Mouse (Mus musculus) brain, embryonic 18.5 days (tissue): ENCODE measurements around the gene Prkcz.
"Not testable (repeated sequence)": the region's sequence is repeated elsewhere in the genome, so short reads cannot be mapped to it uniquely, and the experiment has no call there.

Experiments
- DNase-seq: peaks from one replicate; pipeline ENCODE4 v3.0.0-alpha.2; 2012; ENCODE audit warnings: low read depth, low spot score

The Prkcz gene

DNA sequence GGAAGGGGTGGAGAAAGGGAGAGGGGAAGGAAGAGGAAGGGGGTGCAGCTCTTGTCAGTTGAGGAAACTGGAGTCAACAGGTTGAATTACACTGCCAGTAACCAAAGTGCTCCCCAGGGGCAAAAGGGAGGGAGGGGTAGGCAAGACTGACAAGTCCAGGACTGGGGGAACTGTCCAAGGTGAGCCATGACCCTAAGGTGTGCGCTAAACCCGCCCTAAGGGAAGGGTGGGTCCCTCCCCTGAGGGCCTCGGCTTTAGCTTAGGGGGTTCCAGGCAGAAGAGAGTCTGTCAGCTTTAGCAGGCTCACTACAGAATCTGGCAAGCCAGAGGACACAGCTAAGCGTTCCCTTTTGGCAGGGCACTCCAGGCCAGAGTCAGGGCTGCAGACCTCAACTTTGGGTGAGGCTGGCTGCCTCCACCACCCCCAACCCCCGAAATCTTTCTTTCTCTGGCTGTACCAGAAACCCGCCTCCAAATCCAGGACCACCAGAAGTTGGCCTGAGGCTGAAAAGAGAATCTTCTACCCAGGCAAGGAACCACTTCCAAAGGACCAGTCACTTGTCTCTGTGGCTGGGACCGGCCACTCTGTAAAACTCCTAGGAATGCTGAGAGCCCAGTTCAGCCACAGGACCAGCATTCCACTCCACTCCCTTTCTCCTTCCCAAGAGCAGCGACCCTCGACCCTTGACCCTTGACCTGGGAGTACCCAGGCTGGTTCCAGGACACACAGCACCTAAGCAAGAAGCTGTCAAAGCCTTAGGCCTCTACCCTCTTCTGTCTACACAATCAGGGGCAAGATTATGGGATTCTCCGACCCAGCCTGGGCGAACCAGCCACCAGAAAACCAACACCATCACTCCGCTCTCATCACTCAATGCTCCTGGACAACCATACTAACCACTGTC lies 1.3 kb downstream of the Prkcz start:
- DNase-seq = no peak

DNA sequence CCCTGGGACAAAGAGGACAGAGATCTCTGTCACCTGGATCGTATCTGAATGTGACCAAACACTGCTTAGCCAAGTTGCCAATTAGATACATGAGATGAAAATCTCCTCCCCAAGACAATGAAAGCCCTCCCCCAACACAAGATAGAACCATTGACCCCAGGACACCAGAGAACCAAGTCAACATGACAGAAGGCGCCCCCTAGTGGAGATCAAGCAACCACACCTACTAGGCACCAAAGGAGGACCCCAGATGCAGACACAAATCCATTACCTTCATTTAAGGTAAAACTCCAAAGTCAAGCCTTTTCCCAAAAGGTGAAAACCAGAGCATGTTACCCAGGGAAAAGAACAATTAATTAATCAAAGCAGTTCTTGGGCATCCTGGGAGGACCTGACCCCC lies 3.6 kb downstream of the Prkcz start:
- no peak for DNase-seq

DNA sequence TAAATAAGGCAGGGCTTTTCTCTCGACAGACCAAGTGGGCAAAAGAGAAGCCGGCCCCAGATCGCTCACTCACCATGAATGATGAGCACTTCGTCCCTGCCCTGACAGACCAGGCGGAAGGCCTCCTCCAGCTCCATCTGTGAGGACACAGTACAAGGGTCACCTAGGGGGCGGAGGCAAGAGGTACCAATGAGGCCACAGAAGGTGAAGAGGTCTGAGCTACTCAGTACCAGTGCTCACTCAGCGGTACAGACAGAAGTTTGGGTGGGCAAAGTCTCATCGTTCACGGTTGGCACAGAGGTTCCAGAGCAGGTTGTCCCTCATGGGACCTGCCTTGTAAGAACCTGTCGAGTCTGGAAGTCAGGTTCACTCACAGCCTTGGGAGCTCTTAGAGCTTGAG lies 4.8 kb downstream of the Prkcz start:
- no peak for DNase-seq

GRCm38 (mm10) chr4:155354546-155354945 lies 6.6 kb downstream of the Prkcz start:
- DNase-seq = no peak

DNA sequence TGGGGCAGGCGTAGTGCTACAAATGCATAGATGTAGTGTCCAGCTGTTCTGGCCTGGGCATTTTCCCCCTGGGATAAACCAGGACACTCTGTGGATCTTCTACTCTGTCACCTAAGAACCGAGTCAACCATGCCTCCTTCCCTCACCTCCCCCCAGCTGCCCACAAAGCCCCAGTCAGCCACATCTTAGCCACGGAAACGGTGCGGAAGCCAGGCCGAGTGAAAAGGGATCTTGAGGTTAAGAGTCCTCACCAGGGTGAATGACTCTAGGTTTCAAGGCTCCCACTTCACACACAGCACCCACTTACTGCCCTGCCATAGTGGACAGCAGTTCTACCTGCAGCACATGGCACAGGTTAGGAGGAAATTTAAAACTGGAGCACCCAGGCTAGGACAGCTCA lies 7.1 kb downstream of the Prkcz start:
- DNase-seq = no peak

GRCm38 (mm10) chr4:155352581-155352980 lies 8.6 kb downstream of the Prkcz start:
- no peak for DNase-seq

DNA sequence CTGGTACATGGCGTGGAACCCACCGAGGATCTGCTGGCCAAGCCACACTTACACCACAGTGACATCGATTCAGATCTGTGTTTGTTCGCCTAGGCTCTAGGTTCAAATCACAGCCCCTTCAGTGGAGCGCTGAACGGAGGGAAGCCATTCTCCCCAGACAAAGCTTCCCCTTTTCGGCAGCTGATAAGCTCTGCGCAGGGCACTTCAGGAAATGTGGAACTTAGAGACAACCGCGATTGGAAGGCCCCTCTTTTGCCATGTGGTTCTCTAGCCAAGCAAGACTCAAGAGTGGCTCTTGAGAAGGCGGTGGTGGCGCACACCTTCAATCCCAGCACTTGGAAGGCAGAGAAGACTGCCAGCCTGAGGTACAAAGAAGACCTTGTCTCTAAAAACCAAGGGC lies 14.8 kb downstream of the Prkcz start:
- DNase-seq = no peak

GRCm38 (mm10) chr4:155345608-155345953 lies 15.6 kb downstream of the Prkcz start:
- DNase-seq = peak; percentile 67

GRCm38 (mm10) chr4:155344716-155345607 lies 16.2 kb downstream of the Prkcz start:
- DNase-seq = peak; percentile 16

- no peak for DNase-seq
Measured at GRCm38 (mm10) chr4:155344299-155344600, 16.9 kb downstream of the Prkcz start.

GRCm38 (mm10) chr4:155343415-155344298 lies 17.5 kb downstream of the Prkcz start:
- DNase-seq = no peak

DNA sequence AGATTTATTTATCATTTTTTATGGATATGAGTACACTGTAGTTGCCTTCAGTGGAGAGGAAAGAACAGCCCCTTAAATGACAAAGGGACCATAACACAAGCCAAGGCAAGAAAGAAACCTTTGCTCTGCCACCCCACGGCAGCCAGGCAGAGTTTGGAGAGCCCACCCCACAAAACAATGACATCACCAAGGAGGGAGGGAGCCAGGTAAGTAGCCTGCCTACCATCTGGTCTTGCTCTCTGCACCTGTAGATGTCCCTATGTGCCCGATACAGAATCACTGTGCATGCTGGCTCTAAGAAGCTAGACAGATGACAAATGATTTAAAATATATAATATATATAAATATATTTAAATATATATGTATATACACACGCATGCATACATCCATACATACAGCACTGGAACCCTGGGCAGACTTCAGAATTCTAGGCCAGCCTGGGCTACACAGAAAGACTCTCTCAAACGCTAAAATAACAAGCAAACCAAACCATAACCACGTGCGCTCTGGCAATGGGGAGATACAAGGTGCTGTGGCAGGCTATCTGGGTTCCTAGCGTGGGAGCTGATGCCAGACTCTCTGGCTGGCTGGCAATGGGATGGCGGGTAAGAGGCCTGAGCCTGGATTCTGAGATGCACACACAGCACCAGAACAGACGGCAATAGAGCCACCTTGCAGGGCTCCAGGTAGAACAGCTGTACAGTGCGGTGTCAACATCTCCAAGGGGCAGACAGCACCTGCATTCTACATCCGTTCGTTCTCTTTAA lies 24.7 kb downstream of the Prkcz start:
- DNase-seq = no peak

DNA sequence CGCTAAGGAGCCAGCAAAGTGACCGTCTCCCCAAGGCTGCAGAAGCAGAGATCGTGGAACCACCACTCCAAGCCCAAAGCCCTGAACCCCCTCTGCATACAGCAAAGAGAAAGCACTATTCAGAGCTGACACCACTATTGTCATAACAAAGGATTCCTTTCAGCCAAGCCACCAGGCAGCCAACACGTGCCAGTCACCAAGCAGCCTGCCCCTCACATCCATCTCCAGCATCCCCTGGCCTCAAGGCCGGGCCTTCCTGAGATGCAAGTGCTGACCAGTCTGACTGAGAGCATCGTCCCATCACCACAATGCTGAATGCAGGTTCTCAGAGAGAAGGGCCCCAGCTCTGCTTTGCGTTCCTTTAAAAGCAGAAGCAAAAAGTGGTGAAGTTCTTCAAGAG lies 28.9 kb downstream of the Prkcz start:
- DNase-seq = no peak

DNA sequence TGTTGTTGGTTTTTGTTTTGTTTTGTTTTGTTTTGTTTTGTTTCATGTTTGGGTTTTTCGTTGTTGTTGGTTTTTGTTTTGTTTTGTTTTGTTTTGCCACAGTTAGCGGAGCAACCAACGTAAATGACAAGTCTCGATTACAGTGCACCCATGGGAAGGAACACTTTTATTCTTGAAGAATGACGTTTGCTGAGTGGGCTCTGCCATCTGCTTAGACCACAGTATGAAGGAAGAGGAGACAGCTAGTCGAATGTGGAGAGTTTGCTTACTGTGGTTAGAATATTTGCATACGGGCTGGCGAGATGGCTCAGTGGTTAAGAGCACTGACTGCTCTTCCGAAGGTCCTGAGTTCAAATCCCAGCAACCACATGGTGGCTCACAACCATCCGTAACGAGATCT lies 32.8 kb downstream of the Prkcz start:
- DNase-seq = not testable (repeated sequence)

DNA sequence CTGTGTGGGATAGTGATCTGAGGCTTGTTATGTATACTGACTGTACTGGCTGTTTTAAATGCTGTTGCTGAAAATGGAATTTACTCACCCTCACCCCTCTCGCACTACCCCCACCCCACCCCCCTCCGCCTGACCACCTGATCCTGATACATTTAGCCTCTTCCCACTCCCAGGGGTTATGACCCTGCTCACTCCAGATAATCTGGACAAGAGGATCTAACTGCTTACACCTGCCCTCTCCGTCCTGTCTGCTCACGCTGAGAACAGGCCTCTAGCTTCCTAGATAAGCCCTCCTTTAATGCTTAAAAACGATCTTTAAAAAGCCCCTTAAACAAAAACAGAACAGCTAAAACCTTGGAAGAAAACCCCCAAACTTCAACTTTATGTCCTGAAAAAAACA lies 35.4 kb downstream of the Prkcz start:
- DNase-seq = no peak

GRCm38 (mm10) chr4:155324511-155324910 lies 36.6 kb downstream of the Prkcz start:
- DNase-seq = no peak

- DNase-seq = no peak
Measured at GRCm38 (mm10) chr4:155323081-155323795, 37.9 kb downstream of the Prkcz start.

DNA sequence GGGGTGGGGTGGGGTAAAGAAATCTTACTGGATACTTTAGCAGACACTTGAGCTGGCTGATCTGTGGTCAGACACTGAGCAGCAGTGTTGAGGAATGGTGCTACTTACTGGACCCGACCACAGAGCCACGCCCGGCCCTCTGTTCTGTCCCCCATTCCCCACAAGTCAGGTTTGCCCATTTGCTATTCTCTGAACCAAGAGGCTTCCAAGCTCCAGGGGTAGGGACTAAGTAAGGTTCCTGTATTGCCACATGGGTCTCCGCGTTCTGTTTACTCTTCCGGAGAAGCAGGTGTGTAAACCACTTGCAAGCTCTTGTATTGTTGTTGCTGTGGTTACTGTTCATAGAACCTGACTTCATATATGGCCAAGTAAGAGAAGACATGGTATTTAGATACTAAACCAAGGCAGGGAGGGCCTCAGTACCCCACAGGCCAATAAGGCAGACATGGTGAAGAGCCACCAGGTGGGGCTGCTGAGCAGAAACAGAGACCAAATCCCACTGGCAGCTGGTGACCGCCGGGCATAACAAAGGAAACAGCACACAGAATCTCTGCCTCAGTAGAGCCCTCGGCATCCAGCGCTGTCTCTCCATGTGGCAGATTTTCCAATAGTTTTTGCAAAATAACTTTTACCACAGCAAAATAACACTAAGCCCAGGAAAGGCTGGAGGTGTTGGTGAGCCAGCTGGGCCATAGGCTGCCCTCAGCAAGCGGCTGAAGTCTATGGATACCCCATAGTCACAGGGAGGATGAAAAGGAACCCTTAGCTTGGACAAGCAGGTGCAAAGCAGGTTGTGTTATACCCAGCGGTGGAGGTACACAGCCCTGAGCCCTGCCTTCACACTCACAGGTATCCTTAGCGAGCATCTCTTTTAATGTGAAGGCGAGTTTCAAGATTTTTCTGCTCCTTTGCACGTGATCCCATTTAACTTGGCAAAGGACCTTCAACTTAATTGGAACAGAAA lies 40.6 kb downstream of the Prkcz start:
- DNase-seq = peak; percentile 42

DNA sequence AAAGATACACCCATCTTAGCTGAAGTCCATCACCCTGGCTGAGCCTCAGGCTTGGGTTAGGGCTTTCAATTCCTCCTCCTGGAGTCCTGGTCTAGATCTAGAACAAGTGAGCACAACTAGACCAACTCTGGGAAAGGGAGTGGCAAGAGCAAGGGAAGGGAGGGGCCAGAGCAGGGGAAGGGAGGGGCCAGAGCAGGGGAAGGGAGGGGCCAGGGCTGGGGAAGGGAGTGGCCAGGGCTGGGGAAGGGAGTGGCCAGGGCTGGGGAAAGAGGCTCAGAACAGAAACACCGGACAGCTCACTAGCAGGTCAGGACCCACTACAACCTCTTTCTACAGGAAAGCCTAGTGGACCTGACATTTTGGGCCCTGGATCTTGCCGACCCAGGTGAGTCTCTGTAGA lies 42.9 kb downstream of the Prkcz start:
- DNase-seq = no peak
